Mouse (Mus musculus) kidney, postnatal 0 days (tissue): Measurements from ENCODE around the gene Helt. TPM values are rescaled to one million over a fixed set of nuclear protein-coding genes. Genes with fewer than 3 reads are reported as not detected.

Experiments
- ATAC-seq: fragments of 200-750 bp; cut with Nextera tagmentation; replicated peaks from 2 replicates; pipeline ENCODE4 v1.8.0; 2017; ENCODE audit warnings: low read depth, moderate number of reproducible peaks, moderate TSS enrichment, moderate library complexity; ENCODE audit not compliant: low FRiP score
- DNase-seq: peaks from one replicate; pipeline ENCODE4 v3.0.0-alpha.2; 2016; ENCODE audit warnings: low spot score
- H3K27ac ChIP-seq: fragments of 300-500 bp; sonication (generic); 2 replicates; pipeline ENCODE4 v1.5.1; 2014; ENCODE audit warnings: mild to moderate bottlenecking
- H3K27me3 ChIP-seq: fragments of 300-500 bp; sonication (generic); 2 replicates; pipeline ENCODE4 v1.6.1; 2014; ENCODE audit warnings: low read length, mixed read lengths; ENCODE audit not compliant: insufficient read depth
- H3K36me3 ChIP-seq: fragments of 300-500 bp; sonication (generic); 2 replicates; pipeline ENCODE4 v1.6.1; 2014; ENCODE audit warnings: low read length, mixed read lengths; ENCODE audit not compliant: insufficient read depth
- H3K4me1 ChIP-seq: fragments of 300-500 bp; sonication (generic); replicated peaks from 2 replicates; pipeline ENCODE4 v1.6.1; 2014; ENCODE audit warnings: antibody characterized with exemption, low read length, mixed read lengths; ENCODE audit not compliant: insufficient read depth
- H3K4me2 ChIP-seq: fragments of 300-500 bp; sonication (generic); 2 replicates; pipeline ENCODE4 v1.6.1; 2014; ENCODE audit warnings: mild to moderate bottlenecking, low read length, moderate library complexity, mixed read lengths
- H3K4me3 ChIP-seq: fragments of 300-500 bp; sonication (generic); replicated peaks from 2 replicates; pipeline ENCODE4 v1.5.1; 2014; ENCODE audit warnings: low read depth, low read length
- H3K9ac ChIP-seq: fragments of 300-500 bp; sonication (generic); 2 replicates; pipeline ENCODE4 v1.6.1; 2014; ENCODE audit warnings: low read depth, low read length
- H3K9me3 ChIP-seq: fragments of 300-500 bp; sonication (generic); replicated peaks from 2 replicates; pipeline ENCODE4 v1.6.1; 2016; ENCODE audit warnings: low read length, inconsistent platforms, mixed read lengths
- CTCF ChIP-seq: IDR thresholded peaks from 2 replicates; pipeline ENCODE4 v1.5.1; 2016; ENCODE audit warnings: antibody characterized with exemption, low read depth, mild to moderate bottlenecking, moderate library complexity
- WGBS: fragments of 180-500 bp; shearing (Covaris S2); extraction: QIAGEN DNeasy Blood & Tissue Kit; methylation state at CpG from one replicate; pipeline ENCODE4 v1.1.7; 2014; 5-methylcytosine and 5-hydroxymethylcytosine counted together
- polyA plus RNA-seq: library from polyadenylated mRNA; unstranded; fragments of >200 nt; fragmentation: Nextera tagmentation; extraction: Ambion mirVana; gene quantifications from 2 replicates; pipeline ENCODE4 v1.2.1, GENCODE M21; 2015

Gene Helt
- not detected in 2 replicates for polyA plus RNA-seq

GRCm38 (mm10) chr8:46294181-46294892 lies at the start of gene Helt:
Helt (minus strand) TSS chr8:46294671.
- H3K4me2 ChIP-seq = 0 out of 2 replicates have a peak within 1 kb of the TSS, but pooled peaks have one; percentile 15

GRCm38 (mm10) chr8:46342272-46342671 lies 47.8 kb upstream of the Helt start:
- Histone ChIP-seq H3K9me3 (no peaks in the 10 kb centered on the region), H3K4me3 (no peak overlapping the region), H3K27me3 (no peaks in the 10 kb centered on the region), H3K9ac (no peak overlapping the region), H3K4me1 (no peaks in the 10 kb centered on the region), H3K27ac (no peak overlapping the region), H3K36me3 (no peaks in the 10 kb centered on the region), H3K4me2 (no peak overlapping the region)
- TF ChIP-seq CTCF = no peak
- ATAC-seq (no peak), DNase-seq (no peak)
- WGBS = 85% methylated on average over 13 of the region's 13 CpGs

More at GRCm38 (mm10) chr8:46294181-46294892, at the start of gene Helt:
- peaks cover 67% of the 10 kb centered on the region for H3K27me3 ChIP-seq
- H3K9me3 ChIP-seq = no peaks in the 10 kb centered on the region
- H3K4me3 ChIP-seq = no peak within 1 kb of the TSS
- H3K27ac ChIP-seq = no peak within 1 kb of the TSS
- no peak within 1 kb of the TSS for H3K9ac ChIP-seq
- ATAC-seq (no peak), DNase-seq (no peak)
- TF ChIP-seq CTCF = no peak
- H3K4me1 ChIP-seq = no peaks in the 10 kb centered on the region; the same call in 1 of the 2 replicates
- H3K36me3 ChIP-seq = no peaks in the 10 kb centered on the region
- under 1% methylated on average over 50 of the region's 50 CpGs for WGBS

- no peak for TF ChIP-seq CTCF
- Histone ChIP-seq H3K4me2 (no peak overlapping the region), H3K36me3 (no peaks in the 10 kb centered on the region), H3K9me3 (no peaks in the 10 kb centered on the region), H3K4me1 (no peaks in the 10 kb centered on the region), H3K9ac (no peak overlapping the region), H3K27ac (no peak overlapping the region), H3K4me3 (no peak overlapping the region), H3K27me3 (no peaks in the 10 kb centered on the region)
- WGBS = 84% methylated on average over 14 of the region's 14 CpGs
- no peak for DNase-seq
- ATAC-seq = no peak
These were observed 46.2 kb upstream of the Helt start for GRCm38 (mm10) chr8:46340381-46341273.

DNA sequence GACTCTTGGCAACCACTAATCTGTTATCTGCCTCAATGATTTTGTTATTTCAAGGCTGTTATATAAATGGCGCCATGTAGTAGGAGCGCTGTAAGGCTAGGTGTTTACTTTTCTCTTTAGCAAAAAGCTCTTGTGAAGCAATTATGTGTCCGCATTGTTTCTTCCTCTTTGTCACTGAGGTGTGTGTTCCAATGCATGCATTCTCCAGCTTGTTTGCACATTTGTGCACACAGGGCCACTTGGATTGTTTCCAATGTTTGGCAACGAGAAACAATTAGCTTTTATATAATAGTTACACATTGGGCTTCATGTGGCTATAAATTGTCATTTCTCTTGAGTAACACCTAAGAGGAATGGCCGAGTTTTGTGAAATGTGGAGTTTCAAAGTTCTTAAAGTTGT lies 44.8 kb upstream of the Helt start:
- H3K9me3 ChIP-seq = no peaks in the 10 kb centered on the region
- no peak for DNase-seq
- no peak overlapping the region for H3K4me3 ChIP-seq
- no peak overlapping the region for H3K9ac ChIP-seq
- no peak overlapping the region for H3K27ac ChIP-seq
- ATAC-seq = no peak
- no peak overlapping the region for H3K4me2 ChIP-seq
- TF ChIP-seq CTCF = no peak
- no peaks in the 10 kb centered on the region for H3K4me1 ChIP-seq
- 68% methylated on average over 5 of the region's 5 CpGs for WGBS
- H3K27me3 ChIP-seq = no peaks in the 10 kb centered on the region
- no peaks in the 10 kb centered on the region for H3K36me3 ChIP-seq

DNA sequence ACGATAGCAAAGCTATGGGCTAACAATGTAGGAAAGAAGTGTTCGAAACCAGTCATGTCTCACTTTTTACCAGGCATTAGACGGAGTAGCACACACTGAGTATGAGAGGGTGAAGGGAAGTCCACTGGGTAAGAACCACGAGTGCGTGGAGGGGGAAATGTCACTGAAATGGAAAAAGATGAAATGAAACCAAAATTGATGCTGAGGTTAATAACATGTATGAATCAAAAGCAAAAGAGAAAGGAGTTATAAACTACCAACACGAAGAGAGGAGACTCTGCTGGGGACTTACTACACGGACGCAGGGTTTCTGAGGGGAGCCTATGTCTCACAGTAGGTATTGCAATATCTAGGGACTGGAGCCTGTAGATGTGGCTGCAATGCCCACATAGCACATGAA lies 41.9 kb upstream of the Helt start:
- Histone ChIP-seq H3K36me3 (no peaks in the 10 kb centered on the region), H3K27ac (no peak overlapping the region), H3K9ac (no peak overlapping the region), H3K4me3 (no peak overlapping the region), H3K9me3 (no peaks in the 10 kb centered on the region), H3K4me1 (no peaks in the 10 kb centered on the region), H3K4me2 (no peak overlapping the region), H3K27me3 (no peaks in the 10 kb centered on the region)
- DNase-seq = no peak
- WGBS = 90% methylated on average over 8 of the region's 8 CpGs
- ATAC-seq = no peak
- no peak for TF ChIP-seq CTCF

DNA sequence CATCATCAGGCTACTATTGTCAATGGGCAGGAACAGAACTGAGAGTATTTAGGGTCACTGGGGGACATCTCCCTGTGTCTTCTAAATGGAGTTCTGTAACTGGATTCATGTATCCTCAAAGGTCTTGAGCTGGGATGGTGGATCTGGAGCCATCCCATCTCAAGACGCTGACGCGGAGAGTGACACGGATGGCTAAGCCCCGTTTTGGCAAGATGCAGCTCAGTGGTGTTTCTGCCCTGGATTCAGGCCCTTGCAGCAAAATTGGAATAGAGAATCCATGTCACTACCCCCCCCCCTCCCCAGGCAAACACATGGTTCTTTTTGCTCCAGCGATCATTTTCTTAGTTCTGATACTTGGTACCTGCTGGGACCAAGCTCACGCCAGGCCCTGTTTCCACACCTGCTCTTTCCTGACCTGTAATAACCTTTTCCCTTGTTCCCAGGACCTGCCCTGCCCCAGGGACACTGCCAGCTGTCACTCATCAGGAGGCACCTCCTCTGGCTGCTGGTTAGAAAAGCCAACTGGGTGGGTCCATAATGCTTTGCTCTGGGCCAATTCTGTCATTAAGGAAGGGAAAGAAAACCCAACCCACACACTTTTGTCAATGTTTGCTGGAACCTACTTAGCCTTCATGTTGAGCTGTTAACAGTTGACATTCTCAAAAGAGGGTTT lies 38.1 kb upstream of the Helt start:
- 85% methylated on average over 7 of the region's 7 CpGs for WGBS
- Histone ChIP-seq H3K4me3 (no peak overlapping the region), H3K9me3 (no peaks in the 10 kb centered on the region), H3K4me2 (no peak overlapping the region), H3K9ac (no peak overlapping the region), H3K27me3 (no peaks in the 10 kb centered on the region), H3K4me1 (no peaks in the 10 kb centered on the region), H3K27ac (no peak overlapping the region), H3K36me3 (no peaks in the 10 kb centered on the region)
- ATAC-seq (no peak), DNase-seq (no peak)
- TF ChIP-seq CTCF = no peak
